In genomic region chr1:171287136-171288081, GRCm38 (mm10) we compare ENCODE assay signal across 8 mouse cellular contexts. TPM values are rescaled to one million over a fixed set of nuclear protein-coding genes. Genes with fewer than 3 reads are reported as not detected.
DNase-seq lines count a peak whose midpoint lies in the region; ATAC-seq and TF ChIP-seq lines count a peak whose summit lies in the region.

Gene Usp21, minus strand, starts transcription at chr1:171287991.

- H3K9ac ChIP-seq in heart, embryonic 12.5 days: peak within 1 kb of the TSS; percentile 93
- H3K9ac ChIP-seq in kidney, postnatal 0 days (ENCODE audit: low read depth, low read length): peak within 1 kb of the TSS; percentile 98
- peak within 1 kb of the TSS; percentile 99 for H3K9ac ChIP-seq in liver, embryonic 11.5 days (ENCODE audit: low read depth, low read length)
- H3K9ac ChIP-seq in stomach, embryonic 14.5 days (replicated peaks; ENCODE audit: low read depth, low read length): peak within 1 kb of the TSS; percentile 94

- H3K79me2 ChIP-seq in C2C12 (ENCODE audit: control insufficient read depth, insufficient read depth): peaks cover 40% of the 10 kb centered on the region

- peak; percentile 88 for TF ChIP-seq POLR2A in brain, embryonic 14.5 days (IDR thresholded peaks at IDR 0.05; ENCODE audit: borderline replicate concordance, extremely low read depth, insufficient read depth, insufficient read length, poor library complexity, severe bottlenecking)

- 0 out of 2 replicates have a peak, but pooled peaks cover under 1% of the 10 kb centered on the region for H3K9me3 ChIP-seq in erythroblast, embryonic 14.5 days (ENCODE audit: control insufficient read depth, low read length)
- no peaks in the 10 kb centered on the region for H3K9me3 ChIP-seq in heart, embryonic 12.5 days (replicated peaks)
- no peaks in the 10 kb centered on the region for H3K9me3 ChIP-seq in kidney, postnatal 0 days (replicated peaks; ENCODE audit: low read length)
- no peaks in the 10 kb centered on the region for H3K9me3 ChIP-seq in liver, embryonic 11.5 days (ENCODE audit: control insufficient read depth, low read length)
- no peaks in the 10 kb centered on the region for H3K9me3 ChIP-seq in stomach, embryonic 14.5 days (ENCODE audit: control insufficient read depth, low read depth, low read length)

- peak; percentile 96 for ATAC-seq in heart, embryonic 12.5 days (ENCODE audit: insufficient number of reproducible peaks, low FRiP score)
- peak; percentile 91 for ATAC-seq in kidney, postnatal 0 days (replicated peaks; ENCODE audit: low FRiP score, low read depth)
- ATAC-seq in liver, embryonic 11.5 days (replicated peaks; ENCODE audit: low FRiP score): peak; percentile 94
- peak; percentile 94 for ATAC-seq in stomach, embryonic 14.5 days (ENCODE audit: insufficient number of reproducible peaks, insufficient read depth, low FRiP score, low read depth)

- under 1% methylated on average over 49 of the region's 49 CpGs for WGBS in heart, embryonic 12.5 days
- under 1% methylated on average over 49 of the region's 49 CpGs for WGBS in kidney, postnatal 0 days
- WGBS in liver, embryonic 11.5 days: under 1% methylated on average over 49 of the region's 49 CpGs
- 1% methylated on average over 47 of the region's 49 CpGs for WGBS in stomach, embryonic 14.5 days

- H3K36me3 ChIP-seq in C2C12 (ENCODE audit: control insufficient read depth, insufficient read depth): peaks cover 41% of the 10 kb centered on the region
- H3K36me3 ChIP-seq in erythroblast, embryonic 14.5 days (ENCODE audit: control insufficient read depth): peaks cover 69% of the 10 kb centered on the region
- peaks cover 57% of the 10 kb centered on the region for H3K36me3 ChIP-seq in heart, embryonic 12.5 days
- peaks cover 9% of the 10 kb centered on the region for H3K36me3 ChIP-seq in kidney, postnatal 0 days (ENCODE audit: insufficient read depth, low read length)
- H3K36me3 ChIP-seq in liver, embryonic 11.5 days (ENCODE audit: control insufficient read depth, insufficient read depth, low read length): peaks cover 23% of the 10 kb centered on the region; the same call in 1 of the 2 replicates
- H3K36me3 ChIP-seq in stomach, embryonic 14.5 days (ENCODE audit: control insufficient read depth, insufficient read depth, low read length): peaks cover 47% of the 10 kb centered on the region

- H3K27ac ChIP-seq in heart, embryonic 12.5 days (ENCODE audit: poor library complexity, severe bottlenecking): peak within 1 kb of the TSS; percentile 88
- H3K27ac ChIP-seq in kidney, postnatal 0 days: peak within 1 kb of the TSS; percentile 94
- peak within 1 kb of the TSS; percentile 91 for H3K27ac ChIP-seq in liver, embryonic 11.5 days (ENCODE audit: low read depth, low read length)
- H3K27ac ChIP-seq in stomach, embryonic 14.5 days (ENCODE audit: low read length): peak within 1 kb of the TSS; percentile 94

- peak within 1 kb of the TSS; percentile 80 for H3K4me2 ChIP-seq in heart, embryonic 12.5 days
- peak within 1 kb of the TSS; percentile 82 for H3K4me2 ChIP-seq in kidney, postnatal 0 days (ENCODE audit: low read length)
- H3K4me2 ChIP-seq in liver, embryonic 11.5 days: peak within 1 kb of the TSS; percentile 70
- H3K4me2 ChIP-seq in stomach, embryonic 14.5 days (replicated peaks; ENCODE audit: low read depth, low read length): peak within 1 kb of the TSS; percentile 56

- DNase-seq in brain, embryonic 14.5 days (ENCODE audit: low read depth): peak; percentile 97
- DNase-seq in kidney, postnatal 0 days (ENCODE audit: low spot score): peak; percentile 98
- peak; percentile 87 for DNase-seq in liver, embryonic 11.5 days (ENCODE audit: low spot score)
- peak; percentile 93 for DNase-seq in naive thymus-derived CD4-positive, alpha-beta T cell, adult 2 months (ENCODE audit: low read depth)

- peak within 1 kb of the TSS; percentile 82 for H3ac ChIP-seq in C2C12 (ENCODE audit: control insufficient read depth, insufficient read length, low read depth)

- no peak for TF ChIP-seq CTCF in C2C12 (IDR thresholded peaks at IDR 0.05; ENCODE audit: control insufficient read depth, insufficient read depth, insufficient read length)
- no peak for TF ChIP-seq CTCF in brain, embryonic 14.5 days (IDR thresholded peaks at IDR 0.05; ENCODE audit: borderline replicate concordance, extremely low read depth, insufficient read depth, insufficient read length)
- no peak for TF ChIP-seq CTCF in kidney, postnatal 0 days (IDR thresholded peaks at IDR 0.05; ENCODE audit: low read depth)

- peaks cover 75% of the 10 kb centered on the region for H3K4me1 ChIP-seq in erythroblast, embryonic 14.5 days (ENCODE audit: control insufficient read depth)
- H3K4me1 ChIP-seq in heart, embryonic 12.5 days (replicated peaks): peaks cover 16% of the 10 kb centered on the region
- peaks cover 5% of the 10 kb centered on the region; the same call in 1 of the 2 replicates for H3K4me1 ChIP-seq in kidney, postnatal 0 days (replicated peaks; ENCODE audit: insufficient read depth, low read length)
- peaks cover 16% of the 10 kb centered on the region for H3K4me1 ChIP-seq in liver, embryonic 11.5 days (replicated peaks; ENCODE audit: control insufficient read depth, insufficient read depth, low read length)
- peaks cover 13% of the 10 kb centered on the region for H3K4me1 ChIP-seq in stomach, embryonic 14.5 days (ENCODE audit: control insufficient read depth, insufficient read depth, low read length)

- H3K27me3 ChIP-seq in C2C12 (ENCODE audit: control insufficient read depth, insufficient read depth, insufficient read length): no peaks in the 10 kb centered on the region
- no peaks in the 10 kb centered on the region for H3K27me3 ChIP-seq in erythroblast, embryonic 14.5 days (ENCODE audit: control insufficient read depth)
- no peaks in the 10 kb centered on the region for H3K27me3 ChIP-seq in heart, embryonic 12.5 days (replicated peaks)
- H3K27me3 ChIP-seq in kidney, postnatal 0 days (ENCODE audit: insufficient read depth, low read length): no peaks in the 10 kb centered on the region
- H3K27me3 ChIP-seq in liver, embryonic 11.5 days (replicated peaks; ENCODE audit: control insufficient read depth, insufficient read depth, low read length): no peaks in the 10 kb centered on the region
- no peaks in the 10 kb centered on the region for H3K27me3 ChIP-seq in stomach, embryonic 14.5 days (ENCODE audit: control insufficient read depth, insufficient read depth, low read length)

- H3K79me3 ChIP-seq in C2C12 (ENCODE audit: low read depth): peaks cover 13% of the 10 kb centered on the region

- peak within 1 kb of the TSS; percentile 73 for H3K4me3 ChIP-seq in C2C12 (ENCODE audit: insufficient read depth, poor library complexity, severe bottlenecking)
- peak within 1 kb of the TSS; percentile 88 for H3K4me3 ChIP-seq in erythroblast, embryonic 14.5 days (replicated peaks)
- peak within 1 kb of the TSS; percentile 73 for H3K4me3 ChIP-seq in heart, embryonic 12.5 days
- peak within 1 kb of the TSS; percentile 98 for H3K4me3 ChIP-seq in kidney, postnatal 0 days (replicated peaks; ENCODE audit: low read depth, low read length)
- H3K4me3 ChIP-seq in liver, embryonic 11.5 days (ENCODE audit: low read depth, low read length): peak within 1 kb of the TSS; percentile 98
- peak within 1 kb of the TSS; percentile 90 for H3K4me3 ChIP-seq in stomach, embryonic 14.5 days (ENCODE audit: low read depth, low read length)

TF ChIP-seq in C2C12, 6 proteins besides CTCF, POLR2A, EP300 and RAD21:
- TF ChIP-seq MYOD1 (IDR thresholded peaks at IDR 0.05; ENCODE audit: control insufficient read depth, insufficient read length, low read depth) (no peak), USF1 (IDR thresholded peaks at IDR 0.05; ENCODE audit: low read depth) (no peak), FOSL1 (IDR thresholded peaks at IDR 0.05; ENCODE audit: insufficient read depth, low read length, poor library complexity, severe bottlenecking) (no peak), MAX (IDR thresholded peaks at IDR 0.05) (no peak), CEBPB (IDR thresholded peaks at IDR 0.05; ENCODE audit: low read depth) (no peak), MYOG (IDR thresholded peaks at IDR 0.05; ENCODE audit: control insufficient read depth, extremely low read depth, insufficient read length) (no peak)

RNA-seq across cellular contexts. Expression of gene Usp21, which starts in this region (rescaled TPM):
- 20.6 TPM for polyA plus RNA-seq in C2C12 (2012; fragmentation: generic; extraction: Trizol)
- polyA plus RNA-seq in brain, embryonic 14.5 days (2012; rRNA removed): 110 and 136 TPM in 2 replicates
- polyA plus RNA-seq in erythroblast, embryonic 14.5 days (2012): 8.4 and 13.0 TPM in 2 replicates
- 55.1 and 55.7 TPM in 2 replicates for polyA plus RNA-seq in heart, embryonic 12.5 days (2016; fragmentation: Nextera tagmentation; extraction: Ambion mirVana)
- 59.4 and 63.3 TPM in 2 replicates for polyA plus RNA-seq in kidney, postnatal 0 days (2015; fragmentation: Nextera tagmentation; extraction: Ambion mirVana)
- polyA plus RNA-seq in liver, embryonic 11.5 days (2014; fragmentation: Nextera tagmentation; extraction: Ambion mirVana): 51.0 and 53.1 TPM in 2 replicates
- polyA plus RNA-seq in stomach, embryonic 14.5 days (2014; fragmentation: Nextera tagmentation; extraction: Ambion mirVana): 68.8 and 70.6 TPM in 2 replicates

Comparison
In these comparisons a context has a peak if more than half of its experiments do, and no peak if none do; other contexts are left out.
1. Peak in every context shown above with its lines: DNase-seq, ATAC-seq, H3K4me3 ChIP-seq and H3K27ac ChIP-seq.